Mouse (Mus musculus): Measurements from ENCODE around the gene Dixdc1. TPM values are rescaled to one million over a fixed set of nuclear protein-coding genes. Genes with fewer than 3 reads are reported as not detected.

Dixdc1 gene
- 9.2 and 10.8 TPM in 2 replicates for polyA plus RNA-seq (2016; fragmentation: Nextera tagmentation; extraction: Ambion mirVana)

DNA sequence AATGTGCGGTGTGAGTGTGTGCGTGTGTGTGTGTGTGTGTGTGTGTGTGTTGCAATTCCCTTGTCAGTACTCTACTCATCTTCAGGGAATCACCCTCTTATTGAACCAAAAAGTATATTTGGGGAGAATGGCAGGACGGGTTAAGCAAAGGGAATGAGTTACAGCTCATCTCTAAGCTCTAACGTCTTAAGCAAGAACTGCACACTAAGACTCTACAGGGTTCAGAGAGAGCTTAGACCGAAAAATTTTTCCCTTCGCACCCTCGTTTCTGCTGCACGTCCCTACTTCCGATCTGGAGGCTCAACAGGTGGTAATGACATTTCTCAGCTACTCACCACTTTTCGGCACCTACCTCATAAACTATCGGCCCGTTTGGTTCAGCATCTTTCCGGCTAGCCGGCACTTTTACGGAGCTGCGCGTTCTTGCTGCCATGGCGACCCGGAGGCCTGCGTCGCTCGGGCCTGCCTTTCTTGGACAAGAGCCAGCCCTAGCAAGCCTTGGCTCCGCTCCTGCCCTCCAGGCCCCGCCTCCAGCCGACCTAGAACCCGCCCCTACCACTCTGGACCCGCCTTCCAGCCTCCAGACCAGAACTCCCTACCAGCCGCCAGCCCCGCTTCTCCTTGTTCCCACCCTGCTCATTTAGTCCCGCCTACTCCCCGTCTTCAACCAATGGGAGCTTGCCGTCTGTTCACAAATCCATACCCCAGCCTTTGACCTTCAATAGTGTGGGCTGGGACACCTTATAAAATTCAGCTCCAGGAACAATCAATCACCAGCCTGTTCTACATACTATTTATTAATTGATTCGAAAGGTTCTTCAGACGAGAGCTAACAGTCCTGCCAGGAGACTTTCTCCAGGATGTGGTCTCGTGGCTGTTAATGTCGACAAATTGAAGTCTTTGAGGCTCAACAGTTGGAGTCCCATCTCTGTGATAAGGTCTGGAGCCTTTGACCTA, at the start of gene Dixdc1:
Gene Dixdc1, minus strand, starts transcription at position 604 of the 957 bp plus-strand sequence.
- 12% methylated on average over 36 of the region's 36 CpGs for WGBS
- H3K4me2 ChIP-seq, result peak within 1 kb of the TSS; percentile 70
- peak; percentile 97 for ATAC-seq (ENCODE audit: insufficient number of reproducible peaks, low FRiP score)
- no peaks in the 10 kb centered on the region for H3K27me3 ChIP-seq (replicated peaks)
- H3K9me3 ChIP-seq (replicated peaks), result no peaks in the 10 kb centered on the region
- peak within 1 kb of the TSS; percentile 57; the same call in 1 of the 2 replicates for H3K27ac ChIP-seq (ENCODE audit: poor library complexity, severe bottlenecking)
- no peaks in the 10 kb centered on the region for H3K36me3 ChIP-seq
- no peak within 1 kb of the TSS for H3K9ac ChIP-seq
- peak within 1 kb of the TSS; percentile 39 for H3K4me3 ChIP-seq
- peaks cover 19% of the 10 kb centered on the region; the same call in 1 of the 2 replicates for H3K4me1 ChIP-seq (replicated peaks)

DNA sequence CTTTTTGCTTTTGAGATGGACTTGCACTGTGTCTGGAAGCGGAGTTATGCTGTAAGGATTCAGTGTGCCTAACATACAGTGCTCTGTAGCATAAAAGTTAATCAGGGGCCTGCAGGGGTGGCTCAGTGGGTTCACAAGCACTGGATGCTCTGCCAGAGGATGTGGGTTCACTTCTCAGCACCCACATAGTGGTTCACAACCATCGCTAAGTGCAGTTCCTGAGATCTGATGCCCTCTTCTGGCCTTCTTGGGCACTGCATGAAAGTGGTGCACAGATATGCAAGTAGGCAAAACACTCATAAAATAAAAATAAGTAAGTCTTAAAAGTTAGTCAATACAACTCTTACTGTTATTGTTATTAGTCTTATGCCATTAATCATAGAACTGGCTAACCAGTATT, 42.8 kb upstream of the Dixdc1 start:
- Histone ChIP-seq H3K27me3 (replicated peaks) (no peaks in the 10 kb centered on the region), H3K4me1 (replicated peaks) (no peaks in the 10 kb centered on the region), H3K36me3 (peaks cover 84% of the 10 kb centered on the region), H3K9me3 (replicated peaks) (no peaks in the 10 kb centered on the region), H3K4me2 (no peak overlapping the region), H3K4me3 (no peak overlapping the region), H3K9ac (no peak overlapping the region), H3K27ac (ENCODE audit: poor library complexity, severe bottlenecking) (no peak overlapping the region)
- 66% methylated on average over 2 of the region's 2 CpGs for WGBS
- ATAC-seq (ENCODE audit: insufficient number of reproducible peaks, low FRiP score), result no peak

DNA sequence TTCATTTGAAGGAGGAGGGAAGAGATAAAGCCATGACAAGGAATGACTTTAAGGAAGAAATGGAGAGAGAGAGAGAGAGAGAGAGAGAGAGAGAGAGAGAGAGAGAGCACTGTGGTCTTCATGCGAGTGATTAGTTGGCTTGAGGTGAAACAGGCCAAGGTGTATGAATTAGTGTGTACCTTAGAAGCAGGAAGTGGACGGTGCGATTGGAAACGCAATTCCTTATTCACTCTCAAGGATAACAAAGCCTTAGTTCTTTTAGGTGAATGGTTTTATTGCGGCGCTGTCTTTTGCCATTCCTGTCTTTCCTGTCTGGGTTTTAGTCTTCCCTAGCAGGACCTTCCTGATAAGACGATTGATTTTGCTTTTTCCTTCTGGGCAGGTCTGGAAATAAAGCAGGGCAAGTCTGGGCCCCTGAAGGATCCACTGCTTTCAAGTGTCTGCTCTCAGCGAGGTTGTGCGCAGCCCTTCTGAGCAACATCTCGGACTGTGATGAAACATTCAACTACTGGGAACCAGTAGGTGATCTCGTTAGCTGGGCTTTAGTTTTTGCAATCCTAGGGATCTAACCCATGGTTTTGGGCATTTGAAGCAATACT, 36.9 kb upstream of the Dixdc1 start:
- H3K4me1 ChIP-seq (replicated peaks), result peaks cover 8% of the 10 kb centered on the region
- peak overlapping the region; percentile 82 for H3K4me2 ChIP-seq
- no peak overlapping the region for H3K27ac ChIP-seq (ENCODE audit: poor library complexity, severe bottlenecking)
- peak overlapping the region; percentile 88 for H3K4me3 ChIP-seq
- no peaks in the 10 kb centered on the region for H3K9me3 ChIP-seq (replicated peaks)
- WGBS, result 54% methylated on average over 11 of the region's 11 CpGs
- no peaks in the 10 kb centered on the region for H3K27me3 ChIP-seq (replicated peaks)
- peaks cover 34% of the 10 kb centered on the region for H3K36me3 ChIP-seq
- H3K9ac ChIP-seq, result peak overlapping the region; percentile 92
- no peak for ATAC-seq (ENCODE audit: insufficient number of reproducible peaks, low FRiP score)

DNA sequence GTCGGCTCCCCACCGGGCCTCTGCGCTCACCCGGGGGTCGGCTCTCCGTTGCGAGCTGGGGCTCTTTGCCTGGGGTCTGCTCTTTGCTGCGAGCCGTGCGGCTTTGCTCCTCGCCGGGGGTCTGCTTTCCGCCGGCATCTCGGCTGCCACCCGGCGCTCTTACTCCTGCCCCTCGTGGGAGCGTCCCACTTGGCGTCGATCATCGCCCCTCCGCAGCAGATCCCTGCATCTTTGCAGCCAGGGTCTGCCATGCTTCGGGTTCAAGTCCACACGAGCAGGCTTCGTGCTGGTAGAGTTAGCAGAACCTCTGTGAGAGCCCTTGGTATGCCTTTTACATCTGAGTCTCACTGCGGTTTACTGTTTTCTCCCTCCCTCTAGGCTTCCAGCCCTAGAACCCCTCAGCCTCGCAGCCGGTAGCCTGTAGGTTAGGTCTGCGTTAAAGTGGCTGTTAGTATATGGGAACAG, 36.4 kb upstream of the Dixdc1 start:
- H3K4me3 ChIP-seq, result peak overlapping the region; percentile 88
- peak overlapping the region; percentile 82 for H3K4me2 ChIP-seq
- H3K27ac ChIP-seq (ENCODE audit: poor library complexity, severe bottlenecking), result peak overlapping the region; percentile 60; the same call in 1 of the 2 replicates
- under 1% methylated on average over 27 of the region's 30 CpGs for WGBS
- peaks cover 31% of the 10 kb centered on the region for H3K36me3 ChIP-seq
- no peaks in the 10 kb centered on the region for H3K9me3 ChIP-seq (replicated peaks)
- H3K4me1 ChIP-seq (replicated peaks), result peaks cover 8% of the 10 kb centered on the region
- no peaks in the 10 kb centered on the region for H3K27me3 ChIP-seq (replicated peaks)
- peak; percentile 51 for ATAC-seq (ENCODE audit: insufficient number of reproducible peaks, low FRiP score)
- H3K9ac ChIP-seq, result peak overlapping the region; percentile 92

DNA sequence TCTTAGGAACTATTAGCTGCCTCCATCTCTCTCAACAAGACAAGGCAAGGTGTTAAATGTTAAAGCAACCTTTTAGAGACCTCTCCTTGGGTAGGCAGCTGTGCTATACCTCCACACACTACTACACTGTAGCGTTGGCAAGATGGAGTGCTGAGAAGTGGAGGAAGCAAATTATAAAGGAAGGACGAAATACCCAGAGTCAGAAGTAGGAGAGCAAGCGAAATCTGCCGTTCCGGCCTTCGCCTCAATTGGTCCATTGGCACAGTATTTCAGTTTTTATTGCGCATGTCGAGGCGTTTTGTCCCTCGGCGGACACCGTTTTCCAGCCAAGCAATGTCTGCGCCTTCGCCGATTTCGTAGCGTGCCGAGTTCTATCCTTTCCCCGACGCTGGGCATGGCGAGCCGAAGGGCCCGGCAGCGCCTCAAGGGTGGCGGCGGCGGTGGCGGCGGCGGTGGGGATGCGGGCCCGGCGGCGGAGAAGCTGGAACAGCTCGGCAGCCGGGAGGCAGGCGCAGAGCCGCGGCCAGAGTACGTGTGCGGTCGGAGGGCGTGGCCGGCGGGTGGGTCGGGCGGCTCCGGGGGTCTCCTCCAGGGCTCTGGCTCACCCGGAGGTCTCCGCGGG, 35.8 kb upstream of the Dixdc1 start, which contains the start of the genes Alg9 and 1110032A03Rik:
Gene Alg9, plus strand, starts transcription at position 29 of the 622 bp plus-strand sequence.
Gene 1110032A03Rik, minus strand, starts transcription at position 530 of the 622 bp plus-strand sequence.
- Histone ChIP-seq H3K27ac (ENCODE audit: poor library complexity, severe bottlenecking) (peak within 1 kb of the TSS; percentile 60), H3K4me2 (peak within 1 kb of the TSS; percentile 82), H3K9ac (peak within 1 kb of the TSS; percentile 92), H3K4me1 (replicated peaks) (peaks cover 8% of the 10 kb centered on the region), H3K4me3 (peak within 1 kb of the TSS; percentile 88), H3K9me3 (replicated peaks) (no peaks in the 10 kb centered on the region), H3K27me3 (replicated peaks) (no peaks in the 10 kb centered on the region), H3K36me3 (peaks cover 27% of the 10 kb centered on the region)
- peak; percentile 78 for ATAC-seq (ENCODE audit: insufficient number of reproducible peaks, low FRiP score)
- under 1% methylated on average over 51 of the region's 51 CpGs for WGBS

DNA sequence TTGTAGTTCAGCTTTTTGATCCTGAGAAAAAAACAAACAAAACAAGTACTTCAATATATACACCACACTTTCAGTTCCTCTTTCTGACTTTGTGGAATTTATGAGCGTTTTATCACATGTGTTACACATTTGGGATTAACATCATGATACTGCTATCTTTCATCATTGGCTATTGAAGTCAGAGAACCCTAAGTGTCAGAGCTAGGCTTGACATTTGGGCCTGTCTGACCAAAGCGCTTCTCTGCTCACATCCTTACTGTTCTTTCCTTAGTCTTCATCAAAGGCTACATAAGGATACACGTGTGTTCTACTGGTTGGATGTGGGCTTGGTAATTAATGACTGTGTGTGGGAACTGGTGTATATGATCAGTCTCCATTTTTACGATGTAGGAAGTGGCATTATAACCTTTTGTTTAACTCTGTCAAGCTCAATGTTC, 34.7 kb upstream of the Dixdc1 start:
- Histone ChIP-seq H3K4me1 (replicated peaks) (peaks cover 15% of the 10 kb centered on the region), H3K27ac (ENCODE audit: poor library complexity, severe bottlenecking) (no peak overlapping the region), H3K9ac (0 out of 2 replicates have a peak overlapping the region, but pooled peaks have one; percentile 28), H3K4me2 (peak overlapping the region; percentile 33; the same call in 1 of the 2 replicates), H3K36me3 (peaks cover 17% of the 10 kb centered on the region), H3K9me3 (replicated peaks) (no peaks in the 10 kb centered on the region), H3K4me3 (no peak overlapping the region), H3K27me3 (replicated peaks) (no peaks in the 10 kb centered on the region)
- WGBS, result 73% methylated on average over 4 of the region's 4 CpGs
- ATAC-seq (ENCODE audit: insufficient number of reproducible peaks, low FRiP score), result no peak

DNA sequence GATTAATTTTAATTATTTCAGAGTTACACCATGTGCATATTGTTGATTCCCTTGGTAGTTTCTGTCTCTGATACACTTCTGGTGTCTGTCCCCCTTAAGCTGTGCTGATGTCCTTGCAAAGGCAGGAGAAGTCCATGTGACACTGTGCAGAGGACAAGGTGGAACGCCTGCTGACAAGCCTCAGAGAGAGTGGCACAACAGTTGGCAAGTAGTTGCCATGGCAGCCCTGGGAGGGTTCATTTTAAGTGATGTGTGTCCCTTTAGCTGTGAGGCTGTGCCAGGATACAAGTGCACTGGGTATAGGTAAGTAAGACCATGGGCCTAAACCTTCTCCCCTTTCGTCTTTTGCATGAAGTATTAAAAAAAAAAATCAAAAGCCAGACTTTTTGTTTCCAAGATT, 30.7 kb upstream of the Dixdc1 start:
- Histone ChIP-seq H3K4me1 (replicated peaks) (peaks cover 13% of the 10 kb centered on the region), H3K27me3 (replicated peaks) (no peaks in the 10 kb centered on the region), H3K4me3 (no peak overlapping the region), H3K9ac (no peak overlapping the region), H3K9me3 (replicated peaks) (no peaks in the 10 kb centered on the region), H3K36me3 (peaks cover 10% of the 10 kb centered on the region), H3K27ac (ENCODE audit: poor library complexity, severe bottlenecking) (no peak overlapping the region), H3K4me2 (no peak overlapping the region)
- 64% methylated on average over 2 of the region's 2 CpGs for WGBS
- ATAC-seq (ENCODE audit: insufficient number of reproducible peaks, low FRiP score), result no peak

DNA sequence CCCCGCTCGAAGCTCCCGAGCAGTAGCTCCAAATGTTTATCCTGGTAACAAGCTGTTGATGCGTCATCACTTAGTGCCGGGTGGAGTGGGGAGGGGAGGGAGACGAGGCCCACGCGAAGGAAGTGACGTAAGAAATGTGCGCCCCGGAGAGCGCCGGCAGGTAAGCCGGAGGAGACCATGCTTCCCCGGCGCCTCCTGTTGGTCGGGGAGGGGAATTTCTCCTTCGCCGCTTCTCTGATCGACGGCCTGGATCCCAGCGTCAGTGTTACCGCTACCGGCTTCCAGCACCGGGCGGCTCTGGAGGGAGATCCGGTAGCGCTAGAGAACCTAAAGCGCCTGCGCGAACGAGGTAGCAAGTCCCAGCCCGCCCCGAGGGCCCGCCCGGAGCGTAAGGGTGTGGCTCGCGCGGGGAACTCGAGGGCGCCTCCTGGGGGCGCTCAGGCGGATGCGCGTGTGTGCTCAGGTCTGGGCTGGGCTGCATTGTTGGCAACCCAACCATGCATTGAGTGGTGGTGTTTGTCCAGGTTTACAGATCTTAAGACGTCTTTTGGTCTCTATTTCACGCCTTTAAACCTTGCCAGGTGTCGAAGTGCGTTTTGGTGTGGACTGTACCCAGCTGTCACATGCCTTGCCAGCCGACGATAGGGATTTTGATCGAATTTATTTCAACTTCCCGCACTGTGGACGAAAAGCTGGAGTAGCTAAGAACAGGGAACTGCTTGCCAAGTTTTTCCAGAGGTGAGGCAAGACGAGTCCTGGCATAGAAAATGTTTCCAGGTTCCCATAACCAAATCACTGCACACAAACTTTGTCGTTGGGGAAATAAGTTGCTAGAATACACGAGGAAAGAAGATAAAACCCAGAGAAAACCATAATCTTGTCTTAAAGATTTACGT, 29.0 kb upstream of the Dixdc1 start, which contains the start of gene Fdxacb1:
Gene Fdxacb1, plus strand, starts transcription at position 130 of the 896 bp plus-strand sequence.
- Histone ChIP-seq H3K27me3 (replicated peaks) (no peaks in the 10 kb centered on the region), H3K4me3 (peak within 1 kb of the TSS; percentile 62), H3K9ac (peak within 1 kb of the TSS; percentile 70), H3K9me3 (replicated peaks) (no peaks in the 10 kb centered on the region), H3K4me1 (replicated peaks) (peaks cover 13% of the 10 kb centered on the region), H3K27ac (ENCODE audit: poor library complexity, severe bottlenecking) (peak within 1 kb of the TSS; percentile 91), H3K4me2 (peak within 1 kb of the TSS; percentile 92), H3K36me3 (peaks cover 10% of the 10 kb centered on the region)
- ATAC-seq (ENCODE audit: insufficient number of reproducible peaks, low FRiP score), result peak; percentile 98
- 3% methylated on average over 59 of the region's 59 CpGs for WGBS

DNA sequence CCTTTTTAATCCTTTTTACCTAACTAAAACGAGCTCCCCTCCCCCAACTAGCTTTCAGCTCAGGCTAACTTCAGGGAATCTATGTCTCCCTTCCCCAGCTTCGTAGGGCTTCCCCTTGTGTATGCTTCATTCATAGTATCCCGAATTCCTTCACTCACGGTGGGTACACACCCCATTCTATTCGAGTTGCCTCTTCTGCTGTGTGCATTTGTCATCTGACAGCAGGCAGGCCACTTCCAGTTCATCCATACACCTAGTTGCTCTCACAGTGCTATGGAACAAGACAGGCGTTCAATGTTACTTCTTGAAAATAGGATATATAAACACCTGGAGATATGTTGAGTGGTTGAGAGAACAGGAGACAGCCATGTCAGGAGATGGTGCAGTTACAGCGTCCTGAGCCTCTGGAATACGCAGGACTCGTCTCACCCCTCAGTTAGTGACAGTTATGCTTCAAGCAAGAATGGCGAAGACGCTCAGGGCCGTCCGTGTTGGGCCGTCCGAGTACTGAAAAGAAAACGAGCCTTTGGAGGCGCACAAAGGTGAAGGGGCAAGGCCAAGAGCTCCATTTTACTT, 28.3 kb upstream of the Dixdc1 start:
- H3K9me3 ChIP-seq (replicated peaks), result no peaks in the 10 kb centered on the region
- peak overlapping the region; percentile 70 for H3K9ac ChIP-seq
- ATAC-seq (ENCODE audit: insufficient number of reproducible peaks, low FRiP score), result peak; percentile 1; the same call in 1 of the 2 replicates
- H3K4me1 ChIP-seq (replicated peaks), result peaks cover 13% of the 10 kb centered on the region
- H3K36me3 ChIP-seq, result peaks cover 10% of the 10 kb centered on the region
- peak overlapping the region; percentile 92 for H3K4me2 ChIP-seq
- peak overlapping the region; percentile 62 for H3K4me3 ChIP-seq
- no peaks in the 10 kb centered on the region for H3K27me3 ChIP-seq (replicated peaks)
- peak overlapping the region; percentile 91 for H3K27ac ChIP-seq (ENCODE audit: poor library complexity, severe bottlenecking)
- WGBS, result 6% methylated on average over 17 of the region's 17 CpGs

All from heart, embryonic 12.5 days (tissue).